Mouse (Mus musculus) embryonic facial prominence, embryonic 14.5 days (tissue): Measurements from ENCODE around the gene Zdhhc16. TPM values are rescaled to one million over a fixed set of nuclear protein-coding genes. Genes with fewer than 3 reads are reported as not detected.

Source experiments
- ATAC-seq: fragments of 200-750 bp; cut with Nextera tagmentation; 2 replicates; pipeline ENCODE4 v1.8.0; 2017; ENCODE audit warnings: low read depth, moderate number of reproducible peaks, moderate TSS enrichment
- DNase-seq: peaks from one replicate; pipeline ENCODE4 v3.0.0-alpha.2; 2015; ENCODE audit warnings: low spot score
- H3K27ac ChIP-seq: fragments of 300-500 bp; sonication (generic); replicated peaks from 2 replicates; pipeline ENCODE4 v1.5.1; 2014; ENCODE audit warnings: low read depth, mild to moderate bottlenecking, low read length, moderate library complexity
- H3K27me3 ChIP-seq: fragments of 300-500 bp; sonication (generic); replicated peaks from 2 replicates; pipeline ENCODE4 v1.6.1; 2014; ENCODE audit warnings: low read length; ENCODE audit not compliant: control insufficient read depth, insufficient read depth
- H3K36me3 ChIP-seq: fragments of 300-500 bp; sonication (generic); 2 replicates; pipeline ENCODE4 v1.6.1; 2014; ENCODE audit warnings: low read length, mixed read lengths; ENCODE audit not compliant: control insufficient read depth, insufficient read depth
- H3K4me1 ChIP-seq: fragments of 300-500 bp; sonication (generic); 2 replicates; pipeline ENCODE4 v1.6.1; 2014; ENCODE audit warnings: antibody characterized with exemption, low read length; ENCODE audit not compliant: control insufficient read depth, insufficient read depth
- H3K4me2 ChIP-seq: fragments of 300-500 bp; sonication (generic); 2 replicates; pipeline ENCODE4 v1.6.1; 2014; ENCODE audit warnings: low read depth, mild to moderate bottlenecking, low read length, moderate library complexity, mixed read lengths
- H3K4me3 ChIP-seq: fragments of 300-500 bp; sonication (generic); 2 replicates; pipeline ENCODE4 v1.5.1; 2014; ENCODE audit warnings: low read depth, mild to moderate bottlenecking, low read length
- H3K9ac ChIP-seq: fragments of 300-500 bp; sonication (generic); 2 replicates; pipeline ENCODE4 v1.6.1; 2014; ENCODE audit warnings: low read depth, mild to moderate bottlenecking, low read length, moderate library complexity, mixed read lengths
- H3K9me3 ChIP-seq: fragments of 300-500 bp; sonication (generic); 2 replicates; pipeline ENCODE4 v1.6.1; 2016; ENCODE audit warnings: low read length; ENCODE audit not compliant: control insufficient read depth
- WGBS: fragments of 180-500 bp; shearing (Covaris S2); extraction: QIAGEN DNeasy Blood & Tissue Kit; methylation state at CpG from one replicate; pipeline ENCODE4 v1.1.7; 2014; 5-methylcytosine and 5-hydroxymethylcytosine counted together
- polyA plus RNA-seq: library from polyadenylated mRNA; unstranded; fragments of >200 nt; fragmentation: Nextera tagmentation; extraction: Ambion mirVana; gene quantifications from 2 replicates; pipeline ENCODE4 v1.2.1, GENCODE M21; 2014

The Zdhhc16 gene
- polyA plus RNA-seq, 1 experiment from 2014 or later, result 69.1 TPM

DNA sequence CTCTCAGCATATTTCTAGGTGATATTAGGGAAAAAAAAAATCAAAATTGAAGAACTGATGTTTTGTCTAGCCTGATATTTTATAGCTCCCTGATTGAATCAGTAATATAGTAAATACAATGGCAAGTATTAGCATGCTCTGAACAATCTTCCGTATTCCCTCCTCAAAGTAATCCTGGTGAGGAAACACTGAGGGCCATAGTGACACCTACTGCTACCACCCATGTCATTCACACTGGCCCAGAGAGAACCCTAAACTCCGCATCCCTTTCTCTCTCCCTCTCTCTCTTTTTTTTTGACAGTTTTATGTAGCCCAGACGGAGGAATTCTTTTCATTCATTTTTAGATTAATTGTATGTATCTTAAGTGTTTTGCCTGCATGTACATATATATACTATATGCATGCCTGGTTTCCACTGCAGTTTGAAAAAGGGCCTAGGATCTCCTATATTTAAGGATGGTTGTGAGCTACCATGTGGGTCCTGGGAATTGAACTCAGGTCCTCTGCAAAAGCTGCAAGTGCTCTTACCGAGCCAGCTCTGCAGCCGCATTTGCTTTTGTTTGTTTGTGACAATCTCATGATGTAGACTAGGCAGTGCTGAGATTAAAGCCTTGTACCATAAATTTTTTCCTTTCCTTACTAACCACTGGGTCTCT, 12.7 kb upstream of the Zdhhc16 start:
- DNase-seq (no peak), ATAC-seq (no peak)
- H3K9ac ChIP-seq, result no peak overlapping the region
- H3K4me3 ChIP-seq, result no peak overlapping the region
- H3K9me3 ChIP-seq, result no peaks in the 10 kb centered on the region
- no peak overlapping the region for H3K27ac ChIP-seq
- WGBS, result 77% methylated on average over 5 of the region's 5 CpGs
- H3K36me3 ChIP-seq, result peaks cover 68% of the 10 kb centered on the region
- H3K27me3 ChIP-seq, result no peaks in the 10 kb centered on the region
- no peak overlapping the region for H3K4me2 ChIP-seq
- H3K4me1 ChIP-seq, result no peaks in the 10 kb centered on the region

DNA sequence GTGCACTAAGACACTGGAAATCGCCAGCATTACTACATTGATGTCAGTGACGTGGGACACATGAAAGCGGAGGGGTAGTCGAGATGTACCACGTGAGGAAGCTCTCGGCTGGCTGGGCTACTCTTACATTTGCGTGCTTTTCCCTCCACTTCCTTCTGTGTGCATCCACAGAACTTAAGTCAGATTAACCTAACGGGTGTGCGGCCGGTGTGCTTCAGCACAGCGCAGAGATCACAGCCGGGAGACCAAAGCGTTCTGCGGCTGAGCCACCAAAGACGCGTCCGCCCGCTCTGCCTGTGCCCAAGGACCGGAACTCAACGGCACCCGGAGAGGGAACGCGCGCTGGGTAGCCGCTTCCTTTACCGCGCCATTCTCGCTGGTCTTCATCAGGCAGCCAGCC, 594 bp upstream of the Zdhhc16 start:
- peaks cover 31% of the 10 kb centered on the region for H3K36me3 ChIP-seq

DNA sequence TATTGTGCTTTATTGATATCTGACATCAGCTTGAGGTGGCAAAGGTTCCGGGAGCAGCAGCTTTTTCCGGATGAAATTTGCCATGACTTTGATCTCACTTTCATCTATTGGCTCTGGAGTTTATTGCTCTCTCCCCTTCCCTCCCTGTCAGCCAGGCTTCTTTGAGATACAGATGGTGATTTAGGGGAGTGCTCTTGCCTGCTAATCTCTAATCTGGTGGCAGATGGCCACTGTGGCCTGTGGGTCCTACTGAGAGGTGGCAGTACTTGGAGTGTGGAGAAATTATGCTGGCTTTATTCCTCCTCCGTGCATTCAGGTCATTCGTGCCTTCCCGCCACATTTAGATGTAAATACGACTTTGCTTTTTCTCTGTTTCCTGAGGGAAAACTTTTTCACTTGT, 844 bp downstream of the Zdhhc16 start:
- peak overlapping the region; percentile 80 for H3K4me3 ChIP-seq
- H3K27ac ChIP-seq, result no peak overlapping the region
- ATAC-seq (no peak), DNase-seq (no peak)
- no peaks in the 10 kb centered on the region for H3K27me3 ChIP-seq
- 33% methylated on average over 6 of the region's 6 CpGs for WGBS
- H3K36me3 ChIP-seq, result peaks cover 41% of the 10 kb centered on the region
- H3K9me3 ChIP-seq, result no peaks in the 10 kb centered on the region
- H3K4me1 ChIP-seq, result peaks cover 15% of the 10 kb centered on the region
- H3K4me2 ChIP-seq, result peak overlapping the region; percentile 63
- H3K9ac ChIP-seq, result peak overlapping the region; percentile 85

More for the DNA sequence above, 594 bp upstream of the Zdhhc16 start:
- Histone ChIP-seq H3K9me3 (no peaks in the 10 kb centered on the region), H3K4me3 (peak overlapping the region; percentile 80), H3K27me3 (no peaks in the 10 kb centered on the region), H3K9ac (peak overlapping the region; percentile 78), H3K27ac (peak overlapping the region; percentile 39), H3K4me2 (peak overlapping the region; percentile 83), H3K4me1 (peaks cover 15% of the 10 kb centered on the region)
- ATAC-seq (peak; percentile 1; the same call in 1 of the 2 replicates), DNase-seq (peak; percentile 4)
- under 1% methylated on average over 12 of the region's 28 CpGs for WGBS

DNA sequence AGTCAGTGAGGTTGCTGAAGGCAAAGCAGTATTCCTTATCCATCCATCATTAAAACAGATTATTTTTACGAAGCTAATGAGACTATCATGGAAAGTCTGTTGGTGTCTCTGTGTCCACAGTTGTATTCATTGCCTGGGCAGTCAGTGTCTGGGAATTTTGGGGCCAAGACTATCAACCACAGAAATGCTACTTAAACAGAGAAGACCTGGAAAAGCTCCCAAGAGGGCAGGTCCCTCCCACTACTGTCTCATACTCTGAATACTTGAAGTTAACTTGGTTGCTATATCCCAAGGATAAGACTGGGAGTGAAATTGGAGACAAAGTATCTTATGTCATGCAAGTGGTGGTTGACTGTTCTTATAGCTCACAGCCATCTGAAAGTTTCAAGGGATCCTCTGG, 2.6 kb downstream of the Zdhhc16 start:
- no peak overlapping the region for H3K27ac ChIP-seq
- no peak overlapping the region for H3K4me3 ChIP-seq
- peaks cover 15% of the 10 kb centered on the region for H3K4me1 ChIP-seq
- no peak overlapping the region for H3K9ac ChIP-seq
- WGBS, result 90% methylated on average over 1 of the region's 1 CpGs
- ATAC-seq (no peak), DNase-seq (no peak)
- no peak overlapping the region for H3K4me2 ChIP-seq
- no peaks in the 10 kb centered on the region for H3K27me3 ChIP-seq
- H3K9me3 ChIP-seq, result no peaks in the 10 kb centered on the region
- H3K36me3 ChIP-seq, result peaks cover 47% of the 10 kb centered on the region

DNA sequence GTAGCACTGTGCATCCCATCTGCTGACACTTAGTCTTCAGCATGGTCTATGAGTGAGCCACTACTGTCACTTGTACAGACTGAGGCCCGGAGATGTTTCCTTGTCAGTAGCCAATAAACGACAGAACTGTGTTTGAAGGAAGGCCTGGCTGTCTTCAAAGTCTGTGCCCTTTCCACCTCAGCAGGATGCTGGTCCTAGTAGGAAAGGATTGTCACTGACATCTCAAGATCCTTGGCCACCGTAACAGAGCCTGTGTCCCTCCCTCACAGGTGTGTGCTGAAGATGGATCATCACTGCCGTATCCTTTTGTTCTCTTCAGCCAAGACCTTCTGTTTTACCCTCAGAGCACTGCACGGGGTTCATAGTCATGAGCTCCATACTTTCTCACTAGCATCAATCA, 5.3 kb downstream of the Zdhhc16 start:
- ATAC-seq (no peak), DNase-seq (no peak)
- Histone ChIP-seq H3K27me3 (no peaks in the 10 kb centered on the region), H3K4me3 (no peak overlapping the region), H3K9ac (no peak overlapping the region), H3K27ac (no peak overlapping the region), H3K4me1 (peaks cover 11% of the 10 kb centered on the region), H3K4me2 (no peak overlapping the region), H3K36me3 (peaks cover 68% of the 10 kb centered on the region), H3K9me3 (no peaks in the 10 kb centered on the region)
- 95% methylated on average over 5 of the region's 5 CpGs for WGBS

DNA sequence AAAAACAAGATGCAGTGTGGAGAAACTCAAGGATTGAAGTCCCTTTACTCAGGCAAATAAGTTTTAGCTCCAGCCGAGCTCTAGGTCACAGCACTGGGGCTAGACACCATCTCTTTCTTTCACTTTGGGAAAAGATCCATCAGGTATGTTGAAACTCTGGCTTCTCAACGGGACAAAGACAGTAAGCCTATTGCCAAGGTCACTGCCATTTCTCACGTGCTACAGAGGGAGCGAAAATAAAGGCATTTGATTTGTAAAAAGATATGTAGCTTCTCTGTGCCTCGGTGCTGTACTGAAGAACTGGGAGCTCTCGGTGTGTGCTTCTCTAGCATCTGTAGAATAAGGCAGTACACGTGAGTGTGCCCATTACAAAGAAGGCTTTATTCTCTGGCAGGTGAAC, 10.6 kb downstream of the Zdhhc16 start:
- Histone ChIP-seq H3K4me2 (no peak overlapping the region), H3K27ac (no peak overlapping the region), H3K36me3 (peaks cover 97% of the 10 kb centered on the region), H3K4me1 (no peaks in the 10 kb centered on the region), H3K9ac (no peak overlapping the region), H3K27me3 (no peaks in the 10 kb centered on the region), H3K4me3 (no peak overlapping the region), H3K9me3 (no peaks in the 10 kb centered on the region)
- ATAC-seq (no peak), DNase-seq (no peak)
- 90% methylated on average over 7 of the region's 7 CpGs for WGBS

DNA sequence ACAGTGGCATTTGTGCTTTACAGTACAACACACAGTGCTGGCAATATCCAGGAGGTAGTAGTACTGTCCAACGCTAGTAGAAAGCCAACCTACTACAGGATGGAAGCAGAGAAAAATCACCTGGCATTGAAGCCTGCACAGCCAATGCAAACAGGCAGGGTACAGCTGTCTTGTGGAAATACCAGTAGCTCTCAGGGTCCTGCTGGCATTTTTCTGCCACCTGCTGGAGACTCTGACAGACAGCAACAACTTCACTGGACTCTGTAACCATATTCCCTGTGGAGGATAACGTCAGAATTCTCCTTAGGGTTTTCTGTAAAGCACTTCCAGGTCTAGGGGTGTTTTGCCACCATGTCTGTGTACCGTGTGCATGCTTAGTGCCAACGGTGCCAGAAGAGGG, 19.0 kb downstream of the Zdhhc16 start:
- 72% methylated on average over 4 of the region's 4 CpGs for WGBS

DNA sequence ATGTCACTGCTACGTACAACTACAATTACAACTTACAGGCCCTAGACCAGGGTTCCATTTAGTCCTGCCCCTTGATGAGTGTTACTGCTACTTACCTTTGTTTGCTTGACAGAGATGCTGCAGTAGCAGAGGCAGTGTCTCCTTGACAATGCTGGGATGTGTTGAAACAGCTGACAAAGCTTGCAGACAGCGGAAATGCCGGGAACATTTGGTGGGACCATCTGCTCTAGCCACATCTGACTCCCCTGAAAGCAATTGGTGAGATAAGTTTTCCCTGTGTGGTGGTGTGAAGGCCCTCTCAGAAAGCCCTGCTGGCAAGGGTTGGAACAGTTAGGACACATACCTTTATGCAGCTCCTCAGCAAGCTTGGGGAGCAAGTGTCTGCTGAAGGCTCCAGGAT, 20.3 kb downstream of the Zdhhc16 start:
- ATAC-seq (0 out of 2 replicates have a peak, but pooled peaks have one; percentile 18), DNase-seq (no peak)
- no peaks in the 10 kb centered on the region for H3K9me3 ChIP-seq
- no peaks in the 10 kb centered on the region for H3K4me1 ChIP-seq
- H3K4me3 ChIP-seq, result no peak overlapping the region
- H3K27me3 ChIP-seq, result no peaks in the 10 kb centered on the region
- 89% methylated on average over 3 of the region's 3 CpGs for WGBS
- no peak overlapping the region for H3K4me2 ChIP-seq
- no peak overlapping the region for H3K27ac ChIP-seq
- H3K9ac ChIP-seq, result no peak overlapping the region
- peaks cover 95% of the 10 kb centered on the region for H3K36me3 ChIP-seq

More for the DNA sequence above, 19.0 kb downstream of the Zdhhc16 start:
- DNase-seq (peak; percentile 53), ATAC-seq (peak; percentile 35)
- no peak overlapping the region for H3K27ac ChIP-seq
- no peak overlapping the region for H3K9ac ChIP-seq
- H3K9me3 ChIP-seq, result no peaks in the 10 kb centered on the region
- H3K27me3 ChIP-seq, result no peaks in the 10 kb centered on the region
- no peak overlapping the region for H3K4me3 ChIP-seq
- H3K4me1 ChIP-seq, result no peaks in the 10 kb centered on the region
- H3K4me2 ChIP-seq, result no peak overlapping the region
- peaks cover 98% of the 10 kb centered on the region for H3K36me3 ChIP-seq

DNA sequence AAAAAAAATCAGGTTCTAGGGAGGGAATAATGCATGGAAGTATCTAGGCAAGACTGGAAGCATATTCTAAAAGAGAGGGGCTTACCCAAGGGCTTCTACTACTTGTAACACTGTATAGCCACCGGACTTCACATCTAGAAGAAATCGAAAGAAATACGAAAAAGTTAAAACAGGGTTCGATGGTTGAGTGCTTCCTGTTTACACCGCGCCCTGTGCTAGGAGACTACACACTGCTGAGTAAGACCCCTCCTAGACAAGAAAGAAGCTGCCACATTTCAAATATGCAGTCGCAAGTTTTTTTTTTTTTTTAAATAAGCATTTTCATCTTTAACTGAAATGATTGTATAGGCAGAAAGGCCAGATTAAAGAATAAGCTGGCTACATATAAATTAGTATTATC, 36.3 kb downstream of the Zdhhc16 start:
- DNase-seq, result no peak
- ATAC-seq, result no peak
- Histone ChIP-seq H3K27me3 (no peaks in the 10 kb centered on the region), H3K9me3 (no peaks in the 10 kb centered on the region), H3K9ac (no peak overlapping the region), H3K4me1 (no peaks in the 10 kb centered on the region), H3K36me3 (peaks cover 45% of the 10 kb centered on the region), H3K4me3 (no peak overlapping the region), H3K4me2 (no peak overlapping the region), H3K27ac (no peak overlapping the region)
- WGBS, result 90% methylated on average over 7 of the region's 7 CpGs
